Mouse (Mus musculus) MN1 (cell line): ENCODE results near the gene Rpl26.
"Not testable (repeated sequence)": the region's sequence is repeated elsewhere in the genome, so short reads cannot be mapped to it uniquely, and the experiment has no call there.

ENCODE experiments used
- DNase-seq: peaks from one replicate; pipeline ENCODE4 v3.0.0-alpha.2; 2016; ENCODE audit warnings: low spot score

Rpl26 gene

DNA sequence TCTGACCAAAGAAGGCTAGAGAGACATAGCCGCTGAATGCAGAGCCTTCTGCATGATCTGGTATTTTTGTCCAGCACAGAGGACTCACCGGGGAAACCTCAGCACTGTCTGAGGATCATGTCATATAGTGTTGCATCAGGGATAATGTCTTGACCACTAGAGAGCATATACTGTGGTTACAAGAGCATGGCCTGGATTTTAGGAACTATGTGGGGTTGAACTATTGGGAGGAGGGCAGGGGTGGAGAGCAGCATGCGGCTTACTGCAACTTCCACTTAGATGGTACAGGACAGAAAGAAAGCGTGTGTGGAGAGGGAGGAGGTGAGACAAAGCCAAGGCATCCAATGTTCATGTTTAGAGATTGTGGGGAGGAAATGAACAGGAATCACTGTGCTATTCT is 13.2 kb downstream of the Rpl26 start:
- no peak for DNase-seq

GRCm38 (mm10) chr11:68923191-68923590 is 21.8 kb downstream of the Rpl26 start:
- no peak for DNase-seq

DNA sequence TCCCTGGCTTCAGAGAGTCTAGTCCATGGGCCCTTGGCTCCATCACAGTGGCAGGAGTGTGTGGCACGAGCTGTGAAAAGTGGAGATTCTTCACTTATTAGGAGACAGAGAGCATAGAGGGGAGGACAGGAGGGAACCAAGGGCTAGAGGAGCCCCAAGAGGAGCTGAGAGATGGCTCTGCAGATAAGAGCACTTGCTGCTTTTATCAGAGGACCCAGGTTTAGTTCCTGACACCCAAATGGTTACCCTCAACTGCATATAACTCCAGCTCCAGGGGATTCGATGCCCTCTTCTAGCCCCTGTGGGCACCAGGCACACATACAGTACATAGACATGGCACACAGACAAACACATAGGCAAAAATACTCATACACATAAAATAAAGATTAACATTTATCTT is 23.4 kb downstream of the Rpl26 start:
- no peak for DNase-seq

DNA sequence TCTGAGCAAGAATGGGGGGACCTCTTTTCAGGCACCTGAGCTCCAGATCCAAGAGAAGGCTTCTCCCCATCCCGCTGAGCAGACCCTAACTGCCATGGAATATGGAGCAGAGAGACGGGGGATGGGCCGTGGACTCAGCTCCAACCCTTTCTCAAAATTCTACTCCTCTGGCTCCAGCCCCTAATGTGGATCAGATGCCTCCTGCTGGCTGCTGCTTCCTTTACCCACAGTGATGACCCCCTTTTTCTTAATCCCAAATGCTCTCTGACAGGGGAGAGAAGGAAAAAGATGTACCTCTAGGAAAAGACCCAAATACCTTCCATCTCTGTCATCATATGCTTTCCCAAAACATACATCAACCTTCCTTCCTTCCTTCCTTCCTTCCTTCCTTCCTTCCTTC is 25.6 kb downstream of the Rpl26 start, which contains the start of gene Odf4:
Gene Odf4, minus strand, starts transcription at position 101 of the 400 bp plus-strand sequence.
- no peak for DNase-seq

DNA sequence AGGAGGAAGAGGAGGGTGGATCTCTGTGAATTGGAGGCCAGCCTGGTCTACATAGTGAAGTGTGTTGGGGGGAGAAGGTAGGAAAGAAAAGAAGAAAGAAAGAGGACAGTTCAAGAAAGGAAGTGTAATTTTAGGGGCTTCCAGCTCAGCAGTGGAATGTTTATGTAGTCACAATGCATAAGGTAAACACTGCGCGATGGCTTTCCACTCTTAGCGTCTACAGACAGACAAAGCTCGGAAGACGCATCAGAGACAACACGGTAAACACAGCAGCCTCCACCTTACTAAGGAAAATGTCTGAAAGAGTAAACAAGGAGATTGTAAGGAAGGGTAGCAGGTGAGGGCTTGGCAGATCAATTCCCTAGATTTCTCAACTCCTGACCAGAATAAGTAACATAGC is 28.6 kb downstream of the Rpl26 start:
- DNase-seq: no peak

- no peak for DNase-seq
Observed at GRCm38 (mm10) chr11:68933885-68934507, 32.6 kb downstream of the Rpl26 start.

- DNase-seq: not testable (repeated sequence)
Observed at GRCm38 (mm10) chr11:68936951-68937350, 35.6 kb downstream of the Rpl26 start.

DNA sequence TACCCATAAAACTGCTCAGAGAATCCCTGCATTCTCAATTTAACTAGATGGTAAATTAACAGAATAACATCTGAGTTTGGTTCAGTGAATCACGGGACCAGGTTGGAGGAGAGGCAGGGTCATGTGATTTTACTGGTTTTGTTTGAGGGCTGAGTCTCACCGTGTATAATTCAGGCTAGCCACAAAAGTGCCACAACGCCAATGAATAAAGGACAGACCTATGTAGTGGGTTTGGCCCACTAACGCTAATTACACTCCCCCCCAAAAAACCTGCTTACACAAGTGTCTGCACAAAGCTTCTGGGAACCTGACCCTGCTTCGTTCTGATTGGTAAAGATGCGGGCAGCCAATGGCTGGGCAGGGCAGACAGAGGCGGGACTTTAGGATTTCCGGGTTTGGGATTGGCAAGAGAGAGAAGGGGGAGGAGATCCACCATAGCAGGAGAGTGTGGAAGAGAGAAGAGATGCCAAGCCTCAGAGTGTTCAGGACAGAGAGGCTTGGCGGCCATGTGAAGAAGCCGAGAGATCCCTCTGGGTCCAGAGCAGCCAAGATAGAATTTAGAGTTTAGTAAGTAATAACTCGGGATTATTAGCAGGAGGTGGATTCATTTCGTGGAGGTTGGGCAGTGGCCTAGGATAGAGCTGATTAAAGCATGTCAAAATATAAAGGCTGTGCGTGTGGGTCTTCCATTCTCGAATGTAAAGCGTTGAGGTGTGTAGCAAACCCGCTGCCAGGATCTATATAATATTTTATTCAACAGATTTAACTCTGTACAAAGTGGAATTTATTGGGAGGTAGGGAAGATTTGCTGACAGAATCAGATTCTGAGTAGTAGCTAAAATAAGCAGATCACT is 38.3 kb downstream of the Rpl26 start:
- peak; percentile 88 for DNase-seq

- no peak for DNase-seq
Observed at GRCm38 (mm10) chr11:68940516-68940915, 39.1 kb downstream of the Rpl26 start.

- no peak for DNase-seq
Observed at GRCm38 (mm10) chr11:68942731-68943130, 41.3 kb downstream of the Rpl26 start.

GRCm38 (mm10) chr11:68945245-68945644 is 43.9 kb downstream of the Rpl26 start:
- DNase-seq: no peak

DNA sequence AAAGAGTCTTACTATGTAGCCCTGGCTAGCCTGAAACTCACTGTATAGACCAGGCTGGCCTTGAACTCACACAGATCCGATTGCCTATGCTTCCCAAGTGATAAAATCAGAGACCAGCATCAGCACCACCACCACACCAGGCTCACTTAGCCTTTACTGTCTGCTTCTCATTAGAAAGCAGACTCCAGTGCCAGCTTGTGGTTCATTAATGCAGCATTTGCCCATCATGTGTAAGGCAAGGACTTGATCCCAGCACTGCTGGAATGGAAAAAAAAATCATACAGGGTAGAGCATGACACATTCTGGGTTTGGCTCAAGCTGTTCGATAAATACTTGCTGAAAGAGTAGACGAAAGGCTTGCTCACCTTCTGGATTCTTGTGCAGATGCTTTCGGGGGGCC is 44.6 kb downstream of the Rpl26 start:
- DNase-seq: no peak

- DNase-seq: peak; percentile 54
Observed at GRCm38 (mm10) chr11:68946806-68947440, 45.5 kb downstream of the Rpl26 start.

DNA sequence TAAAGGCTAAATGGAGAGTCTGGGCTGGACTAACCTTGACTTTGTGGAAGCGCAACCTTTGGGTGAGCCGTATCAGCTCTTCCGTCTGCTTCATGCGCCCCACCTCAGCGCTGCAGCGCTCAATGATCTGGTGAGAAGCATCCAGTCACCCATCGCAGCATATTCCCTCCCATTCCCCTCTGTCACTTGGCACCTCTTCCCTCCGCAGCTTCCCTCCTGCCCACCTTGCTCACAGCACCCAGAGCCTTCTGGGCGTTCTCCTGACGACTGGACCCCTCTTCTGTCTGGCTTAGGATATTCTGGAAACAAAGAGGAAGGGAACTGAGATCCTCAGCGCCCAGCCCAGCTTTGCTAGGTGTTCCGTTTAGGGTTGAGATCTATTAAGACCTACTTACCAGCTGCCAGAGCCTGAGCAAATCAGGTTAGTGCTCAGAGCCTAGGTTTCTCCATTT is 46.2 kb downstream of the Rpl26 start:
- peak; percentile 81 for DNase-seq

DNA sequence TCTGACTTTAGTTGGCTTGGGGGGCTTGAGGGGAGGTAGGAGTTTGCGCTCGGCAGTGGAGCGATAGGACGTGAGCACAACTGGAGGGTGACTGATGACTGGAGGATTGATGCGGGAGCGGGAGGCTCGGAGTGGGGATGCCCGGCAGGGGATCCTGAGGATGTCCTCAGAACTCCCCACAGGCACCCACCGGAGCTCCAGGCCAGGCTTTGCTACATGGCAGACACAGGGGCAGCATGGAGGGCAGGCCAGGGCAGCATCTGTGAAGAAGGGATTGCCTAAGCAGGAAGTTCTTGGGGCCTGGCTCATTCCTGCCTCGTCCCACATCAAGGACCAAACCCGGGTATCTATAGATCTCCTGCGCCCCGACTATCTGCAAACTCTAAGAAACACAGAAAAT is 52.5 kb downstream of the Rpl26 start:
- no peak for DNase-seq

DNA sequence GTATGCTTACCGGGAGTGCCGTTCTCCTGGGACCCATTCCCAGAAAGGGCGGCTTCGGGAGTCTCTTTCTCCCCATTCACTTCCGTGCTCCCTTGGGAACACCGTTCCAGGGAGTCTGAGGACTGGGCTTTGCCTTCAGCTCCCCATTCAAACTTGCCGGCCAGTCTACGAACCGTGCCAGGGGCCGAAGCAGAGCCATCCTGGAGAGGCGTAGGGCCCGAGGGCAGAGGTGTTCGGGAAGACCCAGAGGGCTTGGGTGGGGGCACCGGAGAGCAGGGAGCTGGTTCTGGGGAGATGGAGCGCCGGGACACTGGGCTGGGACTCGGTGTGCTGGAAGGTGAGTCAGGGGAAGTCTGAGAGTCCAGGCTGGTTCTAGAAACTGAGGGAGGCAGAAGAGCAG is 53.0 kb downstream of the Rpl26 start:
- peak; percentile 31 for DNase-seq

- no peak for DNase-seq
Observed at GRCm38 (mm10) chr11:68955473-68955872, 54.1 kb downstream of the Rpl26 start.

GRCm38 (mm10) chr11:68956107-68956506 is 54.7 kb downstream of the Rpl26 start:
- DNase-seq: no peak
